Mouse (Mus musculus) embryonic facial prominence, embryonic 13.5 days (tissue): ENCODE measurements around the gene Csn1s2b. TPM values are rescaled to one million over a fixed set of nuclear protein-coding genes. Genes with fewer than 3 reads are reported as not detected.
"Not testable (repeated sequence)": the region's sequence is repeated elsewhere in the genome, so short reads cannot be mapped to it uniquely, and the experiment has no call there.

Experiments used
- ATAC-seq: fragments of 200-750 bp; cut with Nextera tagmentation; 2 replicates; pipeline ENCODE4 v1.8.0; 2017; ENCODE audit warnings: low read depth; ENCODE audit not compliant: insufficient number of reproducible peaks, insufficient read depth, low FRiP score, low TSS enrichment
- H3K27ac ChIP-seq: fragments of 300-500 bp; sonication (generic); 2 replicates; pipeline ENCODE4 v1.5.1; 2015; ENCODE audit warnings: moderate library complexity, mild to moderate bottlenecking, inconsistent platforms
- H3K27me3 ChIP-seq: fragments of 300-500 bp; sonication (generic); 2 replicates; pipeline ENCODE4 v1.6.1; 2015; ENCODE audit warnings: mild to moderate bottlenecking, inconsistent platforms
- H3K36me3 ChIP-seq: fragments of 300-500 bp; sonication (generic); 2 replicates; pipeline ENCODE4 v1.6.1; 2015; ENCODE audit warnings: mild to moderate bottlenecking, inconsistent platforms
- H3K4me1 ChIP-seq: fragments of 300-500 bp; sonication (generic); 2 replicates; pipeline ENCODE4 v1.6.1; 2015; ENCODE audit warnings: inconsistent platforms
- H3K4me2 ChIP-seq: fragments of 300-500 bp; sonication (generic); 2 replicates; pipeline ENCODE4 v1.6.1; 2015; ENCODE audit warnings: moderate library complexity, mild to moderate bottlenecking, inconsistent platforms
- H3K4me3 ChIP-seq: fragments of 300-500 bp; sonication (generic); 2 replicates; pipeline ENCODE4 v1.5.1; 2015; ENCODE audit warnings: mild to moderate bottlenecking, inconsistent platforms
- H3K9ac ChIP-seq: fragments of 300-500 bp; sonication (generic); 2 replicates; pipeline ENCODE4 v1.6.1; 2015; ENCODE audit warnings: mild to moderate bottlenecking, inconsistent platforms
- H3K9me3 ChIP-seq: fragments of 300-500 bp; sonication (generic); 2 replicates; pipeline ENCODE4 v1.6.1; 2016; ENCODE audit warnings: inconsistent platforms
- whole genome bisulfite sequencing: fragments of 180-500 bp; shearing (Covaris S2); methylation state at CpG from one replicate; pipeline ENCODE4 v1.1.7; 2015; ENCODE audit warnings: mixed read lengths; 5-methylcytosine and 5-hydroxymethylcytosine counted together
- polyA plus RNA-seq: library from polyadenylated mRNA; unstranded; fragments of >200 nt; fragmentation: Nextera tagmentation; extraction: Ambion mirVana; gene quantifications from 2 replicates; pipeline ENCODE4 v1.2.1, GENCODE M21; 2015

Gene Csn1s2b
- polyA plus RNA-seq = not detected in 2 replicates

DNA sequence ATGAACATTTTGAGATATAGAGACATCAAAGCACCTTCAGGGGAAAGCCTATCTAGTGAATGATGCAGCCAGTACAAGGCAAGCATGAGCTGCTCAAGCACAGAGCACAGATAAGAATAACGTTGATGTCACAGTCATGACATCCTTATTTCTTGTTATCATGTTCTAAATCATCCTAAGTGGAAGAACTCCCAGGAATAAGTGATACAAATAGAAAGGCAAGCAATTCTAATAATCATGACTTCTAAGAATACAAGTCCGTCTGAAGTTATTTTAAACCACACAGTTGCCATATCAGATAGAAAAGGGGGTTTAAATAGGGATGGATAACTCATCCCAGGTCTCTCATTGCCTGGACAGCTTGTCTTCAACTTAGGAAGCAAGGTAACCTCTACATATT is at the start of gene Csn1s2b:
Gene Csn1s2b, plus strand, starts transcription at position 301 of the 400 bp plus-strand sequence.
- Histone ChIP-seq H3K27ac (no peak within 1 kb of the TSS), H3K36me3 (no peaks in the 10 kb centered on the region), H3K9ac (no peak within 1 kb of the TSS), H3K27me3 (no peaks in the 10 kb centered on the region), H3K4me3 (no peak within 1 kb of the TSS), H3K4me1 (no peaks in the 10 kb centered on the region), H3K9me3 (no peaks in the 10 kb centered on the region), H3K4me2 (no peak within 1 kb of the TSS)
- 64% methylated on average over 2 of the region's 2 CpGs for whole genome bisulfite sequencing
- no peak for ATAC-seq

DNA sequence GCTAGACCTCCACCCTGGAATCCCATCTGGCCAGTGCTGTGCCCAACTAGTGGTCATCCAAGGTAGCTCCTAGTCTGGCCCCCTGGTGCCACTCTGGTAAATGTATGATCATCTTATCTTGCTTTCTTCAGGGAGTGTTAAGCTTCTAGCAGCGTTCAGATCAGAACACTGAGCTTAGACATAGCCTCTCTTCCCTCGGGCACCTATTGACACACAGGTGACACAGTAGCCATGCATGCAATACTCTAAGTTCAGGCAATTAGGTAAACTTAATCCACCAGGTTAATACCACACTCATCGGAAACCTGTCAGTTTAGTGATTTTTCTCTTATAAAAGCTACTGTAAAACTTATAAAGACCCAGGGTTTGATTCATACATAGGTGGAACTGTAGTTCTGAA is 43.3 kb upstream of the Csn1s2b start:
- Histone ChIP-seq H3K9me3 (no peaks in the 10 kb centered on the region), H3K27me3 (no peaks in the 10 kb centered on the region), H3K9ac (no peak overlapping the region), H3K4me1 (no peaks in the 10 kb centered on the region), H3K27ac (no peak overlapping the region), H3K4me2 (no peak overlapping the region), H3K4me3 (no peak overlapping the region), H3K36me3 (no peaks in the 10 kb centered on the region)
- ATAC-seq = no peak
- 83% methylated on average over 3 of the region's 3 CpGs for WGBS

DNA sequence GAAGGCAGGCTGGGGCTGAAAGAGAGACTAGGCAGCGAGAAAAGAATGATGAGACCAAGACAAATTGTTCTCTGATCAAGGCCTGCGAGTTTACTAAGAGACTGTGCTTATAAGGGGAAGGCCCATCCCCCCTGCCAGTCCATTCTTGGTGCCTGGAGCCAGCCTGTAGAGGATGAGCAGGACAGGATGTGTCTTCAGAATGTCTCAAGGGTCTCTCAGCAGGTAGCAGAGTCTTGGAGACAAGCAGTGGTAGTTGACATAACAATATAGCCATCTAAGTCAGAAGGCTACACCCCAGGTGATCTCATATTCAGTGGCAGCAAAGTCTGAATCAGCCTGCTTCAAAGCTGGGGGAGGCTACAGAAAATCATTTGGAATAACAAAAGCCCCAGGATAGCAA is 35.7 kb upstream of the Csn1s2b start:
- not testable (repeated sequence) for H3K27ac ChIP-seq, H3K4me3 ChIP-seq, H3K9me3 ChIP-seq, H3K4me2 ChIP-seq, ATAC-seq, H3K36me3 ChIP-seq, H3K27me3 ChIP-seq, H3K9ac ChIP-seq, H3K4me1 ChIP-seq
- 38% methylated on average over 2 of the region's 2 CpGs for WGBS

DNA sequence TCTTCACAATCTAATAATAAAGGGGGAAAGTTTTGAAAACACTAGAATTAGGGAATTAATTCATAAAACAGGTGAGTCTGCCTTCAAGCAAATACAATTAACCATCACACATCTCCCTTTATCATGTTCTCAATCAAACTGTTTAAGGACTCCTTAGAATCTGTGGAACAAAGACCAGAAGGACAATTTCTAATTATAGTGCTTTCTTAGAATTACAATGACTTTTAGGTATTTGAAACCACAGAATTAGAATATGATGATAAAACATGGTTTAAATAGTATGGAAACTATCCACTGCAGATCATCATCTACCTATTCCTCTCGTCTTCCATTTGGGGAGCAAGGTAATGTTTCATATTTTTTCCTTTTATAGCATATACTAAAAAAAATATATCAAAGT is 33.6 kb upstream of the Csn1s2b start, which contains the start of gene Csn1s2a:
Gene Csn1s2a, plus strand, starts transcription at position 301 of the 400 bp plus-strand sequence.
- Histone ChIP-seq H3K9ac (no peak within 1 kb of the TSS), H3K27ac (no peak within 1 kb of the TSS), H3K27me3 (no peaks in the 10 kb centered on the region), H3K4me1 (no peaks in the 10 kb centered on the region), H3K4me2 (no peak within 1 kb of the TSS), H3K4me3 (no peak within 1 kb of the TSS), H3K36me3 (no peaks in the 10 kb centered on the region), H3K9me3 (no peaks in the 10 kb centered on the region)
- no peak for ATAC-seq
- 79% methylated on average over 1 of the region's 1 CpGs for WGBS

DNA sequence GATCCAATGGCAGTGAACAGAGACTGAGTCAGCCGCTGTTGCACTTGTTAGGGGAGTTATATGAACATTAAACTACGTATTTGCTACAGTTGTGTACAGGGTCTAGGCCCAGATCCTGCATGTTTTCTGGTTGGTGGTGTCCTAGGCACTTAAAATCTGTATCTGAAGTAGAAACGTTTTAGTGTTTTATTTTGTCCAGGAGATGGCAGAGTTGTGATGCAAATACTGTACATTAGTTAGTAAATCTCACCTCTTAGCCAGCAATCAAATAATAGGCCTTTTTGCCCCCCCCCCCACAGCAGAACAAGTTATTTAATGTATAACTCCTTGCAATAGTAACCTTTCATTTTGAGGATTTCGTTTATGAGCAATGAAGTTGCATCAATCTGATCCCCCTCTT is 25.2 kb upstream of the Csn1s2b start:
- no peak overlapping the region for H3K4me3 ChIP-seq

DNA sequence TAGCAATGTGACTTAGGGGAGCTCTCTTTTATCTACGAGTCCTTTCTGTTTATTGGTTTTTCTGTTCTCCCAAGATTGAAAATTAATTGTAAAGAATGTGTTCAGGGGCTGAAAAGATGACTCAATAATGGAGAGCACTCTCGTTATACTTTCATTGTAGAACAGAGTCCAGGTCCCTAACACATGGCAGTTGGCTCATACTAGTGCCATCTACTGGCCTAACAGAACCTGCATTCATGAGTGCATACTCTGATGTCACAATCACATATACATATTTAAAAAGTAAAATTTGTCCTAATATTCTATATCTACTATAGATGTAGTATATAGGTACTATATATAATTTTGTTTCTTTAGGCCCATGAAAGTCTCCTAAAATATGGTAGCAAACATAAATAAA is 1.4 kb downstream of the Csn1s2b start:
- no peak overlapping the region for H3K4me2 ChIP-seq
- no peaks in the 10 kb centered on the region for H3K36me3 ChIP-seq
- no peaks in the 10 kb centered on the region for H3K4me1 ChIP-seq
- 58% methylated on average over 2 of the region's 2 CpGs for WGBS
- no peak overlapping the region for H3K9ac ChIP-seq
- H3K27ac ChIP-seq = no peak overlapping the region
- H3K4me3 ChIP-seq = no peak overlapping the region
- no peak for ATAC-seq
- no peaks in the 10 kb centered on the region for H3K9me3 ChIP-seq
- no peaks in the 10 kb centered on the region for H3K27me3 ChIP-seq

More for the DNA sequence above, 25.2 kb upstream of the Csn1s2b start:
- no peaks in the 10 kb centered on the region for H3K36me3 ChIP-seq
- no peaks in the 10 kb centered on the region for H3K4me1 ChIP-seq
- no peak overlapping the region for H3K4me2 ChIP-seq
- ATAC-seq = no peak
- H3K27me3 ChIP-seq = no peaks in the 10 kb centered on the region
- WGBS = 59% methylated on average over 4 of the region's 4 CpGs
- no peak overlapping the region for H3K27ac ChIP-seq
- H3K9ac ChIP-seq = no peak overlapping the region
- no peaks in the 10 kb centered on the region for H3K9me3 ChIP-seq

DNA sequence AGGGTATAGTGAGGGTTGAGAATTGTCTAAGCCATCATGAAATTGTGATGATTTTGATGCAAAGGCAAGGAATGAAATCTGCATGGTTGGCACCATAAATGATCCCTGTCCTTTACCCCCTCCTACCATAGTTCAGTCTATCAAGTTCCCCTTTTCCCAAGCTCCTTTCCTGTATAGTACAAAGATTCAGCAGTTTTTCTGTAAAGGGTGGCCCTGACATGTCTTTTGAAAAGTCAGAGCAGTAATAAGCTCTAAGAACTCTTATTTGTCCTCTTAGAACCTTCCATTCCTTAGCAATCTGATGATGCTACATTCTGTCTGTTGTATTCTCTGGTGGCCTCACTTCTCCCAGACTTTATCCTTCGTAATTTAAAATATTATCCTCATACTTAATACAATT is 17.5 kb downstream of the Csn1s2b start, which contains the start of gene Prr27:
Gene Prr27, plus strand, starts transcription at position 301 of the 400 bp plus-strand sequence.
- Histone ChIP-seq H3K27ac (no peak within 1 kb of the TSS), H3K27me3 (no peaks in the 10 kb centered on the region), H3K36me3 (no peaks in the 10 kb centered on the region), H3K4me2 (no peak within 1 kb of the TSS), H3K4me3 (no peak within 1 kb of the TSS), H3K9me3 (no peaks in the 10 kb centered on the region), H3K9ac (no peak within 1 kb of the TSS), H3K4me1 (no peaks in the 10 kb centered on the region)
- ATAC-seq = no peak
- WGBS = 72% methylated on average over 1 of the region's 1 CpGs

DNA sequence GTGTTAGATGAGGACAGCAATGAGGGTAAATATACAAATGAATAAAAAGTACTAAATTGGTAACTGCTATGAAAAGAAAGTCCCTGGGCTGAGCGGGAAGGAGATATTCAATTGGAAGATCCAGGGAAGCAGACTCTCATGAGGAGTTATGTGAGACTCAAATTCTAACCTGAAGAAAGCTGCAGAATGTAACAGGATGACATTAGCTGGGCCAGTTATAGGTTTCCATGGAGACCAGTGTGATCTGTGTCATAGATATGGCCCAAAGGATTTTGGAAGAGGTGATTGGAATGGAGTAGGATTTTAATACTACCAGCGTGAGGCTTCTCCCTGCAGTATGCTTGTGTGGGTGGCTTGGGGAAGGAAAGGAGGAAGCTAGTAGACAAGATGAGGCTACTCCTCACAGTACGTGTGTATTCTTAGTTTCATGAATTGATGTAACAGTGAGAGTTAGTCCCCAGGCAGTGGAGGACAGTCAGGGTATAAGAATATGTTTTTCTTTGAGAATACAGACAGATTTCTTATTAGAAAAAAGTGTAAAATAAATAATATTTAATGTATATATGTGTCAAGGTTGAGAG is 47.3 kb downstream of the Csn1s2b start:
- no peak overlapping the region for H3K27ac ChIP-seq
- H3K27me3 ChIP-seq = no peaks in the 10 kb centered on the region
- no peaks in the 10 kb centered on the region for H3K9me3 ChIP-seq
- H3K4me1 ChIP-seq = no peaks in the 10 kb centered on the region
- no peak overlapping the region for H3K9ac ChIP-seq
- H3K36me3 ChIP-seq = no peaks in the 10 kb centered on the region
- ATAC-seq = no peak
- H3K4me2 ChIP-seq = no peak overlapping the region
- WGBS = 54% methylated on average over 3 of the region's 3 CpGs
- no peak overlapping the region for H3K4me3 ChIP-seq

DNA sequence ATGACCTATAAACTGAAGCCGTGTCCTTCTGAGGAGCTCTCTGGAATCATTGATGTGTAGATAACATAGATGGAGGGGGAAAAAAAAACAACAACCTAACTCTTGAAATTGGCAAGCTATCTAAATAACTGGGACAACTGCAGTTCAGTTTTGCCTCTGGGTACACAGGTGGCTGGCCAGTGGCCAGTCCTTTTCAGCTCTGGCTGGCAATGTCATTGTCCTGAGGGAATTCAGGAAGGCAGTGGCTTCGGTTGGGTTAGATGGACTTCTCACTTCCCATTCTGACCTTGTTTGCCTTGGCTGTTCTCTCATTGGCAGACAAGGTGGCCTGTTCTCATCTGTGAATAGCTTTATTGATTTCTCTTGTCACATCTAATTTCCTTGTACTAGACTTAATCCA is 62.2 kb downstream of the Csn1s2b start:
- ATAC-seq = no peak
- Histone ChIP-seq H3K4me1 (no peaks in the 10 kb centered on the region), H3K9ac (no peak overlapping the region), H3K36me3 (no peaks in the 10 kb centered on the region), H3K9me3 (no peaks in the 10 kb centered on the region), H3K4me3 (no peak overlapping the region), H3K27me3 (no peaks in the 10 kb centered on the region), H3K4me2 (no peak overlapping the region), H3K27ac (no peak overlapping the region)
- WGBS = 54% methylated on average over 2 of the region's 2 CpGs

DNA sequence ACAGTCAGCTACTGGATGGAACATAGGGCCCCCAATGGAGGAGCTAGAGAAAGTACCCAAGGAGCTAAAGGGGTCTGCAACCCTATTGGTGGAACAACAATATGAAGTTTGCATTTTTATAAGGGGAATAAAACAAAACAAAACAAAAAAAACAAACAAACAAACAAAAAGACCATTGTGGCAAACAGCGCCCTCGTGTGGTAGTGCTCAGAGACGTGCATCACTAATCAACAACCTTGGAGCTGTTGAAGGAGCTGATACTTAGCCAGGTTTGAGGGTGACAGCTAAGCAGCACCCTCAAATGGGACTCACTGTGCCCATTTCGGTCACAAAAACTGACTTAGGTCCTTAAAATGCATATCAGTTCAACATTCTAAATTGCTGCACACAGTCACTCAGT is 63.5 kb downstream of the Csn1s2b start:
- Histone ChIP-seq H3K27ac (no peak overlapping the region), H3K9me3 (no peaks in the 10 kb centered on the region), H3K4me2 (no peak overlapping the region), H3K4me1 (no peaks in the 10 kb centered on the region), H3K27me3 (no peaks in the 10 kb centered on the region), H3K9ac (no peak overlapping the region), H3K4me3 (no peak overlapping the region), H3K36me3 (no peaks in the 10 kb centered on the region)
- WGBS = 32% methylated on average over 4 of the region's 4 CpGs
- ATAC-seq = no peak
